Mouse (Mus musculus) testis, adult 2 months (tissue): Measurements from ENCODE around the gene Frmd6. TPM values are rescaled to one million over a fixed set of nuclear protein-coding genes. Genes with fewer than 3 reads are reported as not detected.

Experiments used
- H3K27ac ChIP-seq: fragments of 200-500 bp; 2 replicates; pipeline ENCODE4 v1.5.1; 2012; ENCODE audit warnings: low read depth, low read length; ENCODE audit not compliant: control insufficient read depth, insufficient read depth
- H3K27me3 ChIP-seq: fragments of 200-500 bp; 2 replicates; pipeline ENCODE4 v1.6.1; 2012; ENCODE audit warnings: mild to moderate bottlenecking, low read length, moderate library complexity; ENCODE audit not compliant: control insufficient read depth, insufficient read depth
- H3K36me3 ChIP-seq: fragments of 200-500 bp; 2 replicates; pipeline ENCODE4 v1.6.1; 2012; ENCODE audit warnings: mild to moderate bottlenecking, low read length; ENCODE audit not compliant: control insufficient read depth, insufficient read depth
- H3K4me1 ChIP-seq: fragments of 200-500 bp; 2 replicates; pipeline ENCODE4 v1.6.1; 2012; ENCODE audit warnings: low read length; ENCODE audit not compliant: control insufficient read depth, insufficient read depth
- H3K4me3 ChIP-seq: fragments of 200-500 bp; 2 replicates; pipeline ENCODE4 v1.5.1; 2012; ENCODE audit warnings: low read depth, mild to moderate bottlenecking, low read length, moderate library complexity, mixed read lengths; ENCODE audit not compliant: control insufficient read depth
- CTCF ChIP-seq: fragments of 200-500 bp; IDR thresholded peaks from 2 replicates; pipeline ENCODE4 v1.5.1; 2012; ENCODE audit warnings: low read depth, mild to moderate bottlenecking, inconsistent platforms, low read length, moderate library complexity; ENCODE audit not compliant: control insufficient read depth, insufficient read depth, insufficient replicate concordance
- POLR2A ChIP-seq: fragments of 200-500 bp; IDR thresholded peaks from 2 replicates; pipeline ENCODE4 v1.6.1; 2012; ENCODE audit warnings: low read depth, mild to moderate bottlenecking, inconsistent platforms, low read length, moderate library complexity; ENCODE audit not compliant: control insufficient read depth
- polyA plus RNA-seq: library from polyadenylated mRNA; depleted of rRNA; stranded (reverse); fragments of >200 nt; gene quantifications from 2 replicates; pipeline ENCODE4 v1.2.3, GENCODE M21; 2012

Frmd6 gene
- polyA plus RNA-seq, 1 experiment: 5.3 TPM

- Histone ChIP-seq H3K4me1 (no peaks in the 10 kb centered on the region), H3K27ac (no peak overlapping the region), H3K4me3 (no peak overlapping the region), H3K27me3 (no peaks in the 10 kb centered on the region), H3K36me3 (no peaks in the 10 kb centered on the region)
- TF ChIP-seq POLR2A: no peak
These were observed 9.7 kb downstream of the Frmd6 start for GRCm38 (mm10) chr12:70835004-70835403.

GRCm38 (mm10) chr12:70837792-70838321, 12.5 kb downstream of the Frmd6 start:
- no peak overlapping the region for H3K4me3 ChIP-seq
- TF ChIP-seq CTCF (no peak), POLR2A (no peak)
- no peaks in the 10 kb centered on the region for H3K36me3 ChIP-seq

GRCm38 (mm10) chr12:70845371-70845770, 20.1 kb downstream of the Frmd6 start:
- H3K27me3 ChIP-seq: no peaks in the 10 kb centered on the region
- no peaks in the 10 kb centered on the region for H3K4me1 ChIP-seq
- no peak overlapping the region for H3K4me3 ChIP-seq
- H3K27ac ChIP-seq: no peak overlapping the region
- no peak for TF ChIP-seq CTCF
- no peak for TF ChIP-seq POLR2A
- H3K36me3 ChIP-seq: no peaks in the 10 kb centered on the region

More at GRCm38 (mm10) chr12:70837792-70838321, 12.5 kb downstream of the Frmd6 start:
- Histone ChIP-seq H3K27me3 (no peaks in the 10 kb centered on the region), H3K27ac (no peak overlapping the region), H3K4me1 (no peaks in the 10 kb centered on the region)

GRCm38 (mm10) chr12:70849024-70849423, 23.7 kb downstream of the Frmd6 start:
- H3K4me1 ChIP-seq: no peaks in the 10 kb centered on the region
- H3K36me3 ChIP-seq: no peaks in the 10 kb centered on the region
- no peak overlapping the region for H3K4me3 ChIP-seq
- no peak overlapping the region for H3K27ac ChIP-seq
- TF ChIP-seq POLR2A (no peak), CTCF (no peak)
- no peaks in the 10 kb centered on the region for H3K27me3 ChIP-seq

- Histone ChIP-seq H3K27me3 (no peaks in the 10 kb centered on the region), H3K36me3 (no peaks in the 10 kb centered on the region), H3K4me3 (no peak overlapping the region), H3K4me1 (no peaks in the 10 kb centered on the region), H3K27ac (no peak overlapping the region)
- TF ChIP-seq POLR2A (no peak), CTCF (no peak)
These were observed 24.4 kb downstream of the Frmd6 start for GRCm38 (mm10) chr12:70849517-70850291.

GRCm38 (mm10) chr12:70851342-70851960, 26.1 kb downstream of the Frmd6 start:
- Histone ChIP-seq H3K4me1 (no peaks in the 10 kb centered on the region), H3K27ac (no peak overlapping the region), H3K36me3 (no peaks in the 10 kb centered on the region), H3K27me3 (no peaks in the 10 kb centered on the region), H3K4me3 (no peak overlapping the region)
- TF ChIP-seq CTCF: no peak
- TF ChIP-seq POLR2A: no peak

GRCm38 (mm10) chr12:70853026-70853425, 27.7 kb downstream of the Frmd6 start:
- Histone ChIP-seq H3K4me3 (no peak overlapping the region), H3K27me3 (no peaks in the 10 kb centered on the region), H3K36me3 (no peaks in the 10 kb centered on the region), H3K4me1 (no peaks in the 10 kb centered on the region), H3K27ac (no peak overlapping the region)
- TF ChIP-seq POLR2A (no peak), CTCF (no peak)
